Mouse (Mus musculus) layer of hippocampus, postnatal 10 days (tissue): ENCODE measurements at regions not wholly inside any gene's neighbourhood (a gene's known extent, or its start where the extent isn't known, plus 50 kb on each side); places are given as distances from the start of the nearest gene placed in this dataset.
A peak's percentile ranks its signal among the peaks of the same experiment; 100 is the strongest.
"Not testable (repeated sequence)": the region's sequence is repeated elsewhere in the genome, so short reads cannot be mapped to it uniquely, and the experiment has no call there.

ENCODE experiments used
- DNase-seq, 2 experiments: peaks; one replicate each; pipeline ENCODE4 v3.0.0; 2021; ENCODE audit warnings: low spot score in 2 of 2

- peak; percentile 12 to 42 for DNase-seq
Measured at GRCm38 (mm10) chr5:56207877-56208276, 1509.9 kb upstream of the Pcdh7 start.

GRCm38 (mm10) chr5:56215842-56216241 is 1501.9 kb upstream of the Pcdh7 start:
- DNase-seq, result no peak

DNA sequence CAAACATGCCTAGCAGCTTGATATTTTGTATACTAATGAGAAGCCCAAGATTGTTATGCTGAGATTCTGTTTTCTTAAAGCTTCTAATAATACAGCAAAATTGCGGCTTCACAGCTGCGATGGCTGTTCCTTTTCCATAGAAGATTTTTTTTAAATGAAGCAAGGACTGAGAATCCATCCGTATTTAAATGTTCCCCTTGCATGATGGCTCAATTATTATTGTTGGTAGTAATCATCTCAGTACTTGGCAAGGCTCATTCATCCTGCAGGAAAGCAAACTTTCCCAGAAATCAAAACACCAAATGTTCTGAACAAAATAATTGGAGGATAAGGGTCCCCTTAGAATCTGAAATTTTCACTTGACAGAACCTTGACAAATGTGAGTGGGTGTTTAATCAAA is 1451.6 kb upstream of the Pcdh7 start:
- DNase-seq, result no peak

DNA sequence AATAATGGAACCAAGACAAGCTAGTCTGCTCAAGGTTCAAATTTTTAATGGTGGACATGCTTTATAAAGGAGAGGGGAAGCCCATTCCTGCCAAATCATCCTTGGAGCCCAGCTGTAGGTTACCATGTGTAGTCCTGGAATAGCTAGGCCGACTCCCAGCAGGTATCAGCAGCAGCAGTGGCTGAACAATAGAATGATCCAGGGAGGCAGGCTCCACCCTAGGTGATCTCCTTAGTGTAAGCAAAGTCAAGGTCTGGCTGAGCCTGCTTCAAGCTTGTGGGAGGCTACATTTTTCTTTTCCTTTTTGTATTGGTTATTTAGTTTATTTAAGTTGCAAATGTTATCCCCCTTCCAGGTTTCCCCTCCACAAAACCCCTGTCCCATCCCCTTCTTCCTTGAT is 1426.1 kb upstream of the Pcdh7 start:
- DNase-seq, result not testable (repeated sequence)
